Mouse (Mus musculus) megakaryocyte, embryonic 14.5 days (primary cell): ENCODE data around the gene Cfap97d1.
"Not testable (repeated sequence)": the region's sequence is repeated elsewhere in the genome, so short reads cannot be mapped to it uniquely, and the experiment has no call there.

Experiments used
- FLI1 ChIP-seq: IDR thresholded peaks from 2 replicates; pipeline ENCODE4 v1.6.1; 2012; ENCODE audit warnings: low read length, inconsistent platforms, mixed read lengths
- GATA1 ChIP-seq: IDR thresholded peaks from 3 replicates; pipeline ENCODE4 v1.6.1; 2012; ENCODE audit warnings: mixed read lengths, low read length, inconsistent platforms, borderline replicate concordance

DNA sequence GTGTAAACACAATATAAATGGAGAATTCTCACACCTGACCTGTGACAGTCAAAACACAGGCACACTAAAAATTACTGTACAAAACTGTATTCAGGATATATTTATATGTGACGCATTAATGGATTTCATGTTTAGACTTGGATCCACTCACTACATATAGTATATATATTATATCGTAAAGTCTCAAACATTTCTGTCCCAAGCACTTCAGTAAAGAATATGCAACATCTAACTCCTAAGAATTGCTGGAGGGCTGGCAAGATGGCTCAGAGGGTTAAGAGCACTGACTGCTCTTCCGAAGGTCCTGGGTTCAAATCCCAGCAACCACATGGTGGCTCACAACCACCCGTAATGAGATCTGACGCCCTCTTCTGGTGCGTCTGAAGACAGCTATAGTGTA lies 1.4 kb downstream of the Cfap97d1 start:
- not testable (repeated sequence) for TF ChIP-seq GATA1, FLI1
